Mouse (Mus musculus) ovary, postnatal 36 days (tissue): ENCODE data around the gene Wasl.

Experiments used
- DNase-seq: peaks from one replicate; pipeline ENCODE4 v3.0.0; 2022; ENCODE audit warnings: low spot score, mixed read lengths

Wasl gene

GRCm38 (mm10) chr6:24664867-24665458, at the start of gene Wasl:
Gene Wasl (minus strand): TSS chr6:24665009.
- DNase-seq, result peak; percentile 99

- DNase-seq, result no peak
Observed at GRCm38 (mm10) chr6:24707499-24707898, 42.7 kb upstream of the Wasl start.

- no peak for DNase-seq
Observed at GRCm38 (mm10) chr6:24707090-24707489, 42.3 kb upstream of the Wasl start.

GRCm38 (mm10) chr6:24697216-24697615, 32.4 kb upstream of the Wasl start:
- no peak for DNase-seq

- no peak for DNase-seq
Observed at GRCm38 (mm10) chr6:24696117-24696516, 31.3 kb upstream of the Wasl start.

GRCm38 (mm10) chr6:24694455-24695410, 29.9 kb upstream of the Wasl start:
- DNase-seq, result no peak

- no peak for DNase-seq
Observed at GRCm38 (mm10) chr6:24687871-24688270, 23.1 kb upstream of the Wasl start.

GRCm38 (mm10) chr6:24683113-24683512, 18.3 kb upstream of the Wasl start:
- no peak for DNase-seq

GRCm38 (mm10) chr6:24667829-24668228, 3.0 kb upstream of the Wasl start:
- no peak for DNase-seq

- DNase-seq, result no peak
Observed at GRCm38 (mm10) chr6:24666248-24666647, 1.4 kb upstream of the Wasl start.

GRCm38 (mm10) chr6:24664133-24664866, 509 bp downstream of the Wasl start:
- DNase-seq, result peak; percentile 49

- peak; percentile 5 for DNase-seq
Observed at GRCm38 (mm10) chr6:24663196-24664132, 1.3 kb downstream of the Wasl start.

GRCm38 (mm10) chr6:24662483-24662882, 2.3 kb downstream of the Wasl start:
- DNase-seq, result no peak

- DNase-seq, result no peak
Observed at GRCm38 (mm10) chr6:24661879-24662278, 2.9 kb downstream of the Wasl start.

- no peak for DNase-seq
Observed at GRCm38 (mm10) chr6:24657647-24658387, 7.0 kb downstream of the Wasl start.

- no peak for DNase-seq
Observed at GRCm38 (mm10) chr6:24656094-24656493, 8.7 kb downstream of the Wasl start.

GRCm38 (mm10) chr6:24651538-24651937, 13.3 kb downstream of the Wasl start:
- DNase-seq, result no peak

GRCm38 (mm10) chr6:24650719-24651118, 14.1 kb downstream of the Wasl start:
- DNase-seq, result no peak

- DNase-seq, result no peak
Observed at GRCm38 (mm10) chr6:24648403-24648802, 16.4 kb downstream of the Wasl start.

GRCm38 (mm10) chr6:24647103-24647691, 17.6 kb downstream of the Wasl start:
- DNase-seq, result no peak
